Mouse (Mus musculus) c-Kit-positive CD71-positive TER-119-positive erythroid progenitor cells, embryonic 14.5 days (primary cell): ENCODE measurements around the gene Galnt5.
A peak's percentile ranks its signal among the peaks of the same experiment; 100 is the strongest.

Experiments
- DNase-seq: peaks from one replicate; pipeline ENCODE4 v3.0.0-alpha.2; 2013; ENCODE audit warnings: low spot score

The Galnt5 gene

GRCm38 (mm10) chr2:57997752-57998430 lies at the start of gene Galnt5:
Gene Galnt5 (plus strand): TSS chr2:57997884.
- no peak for DNase-seq

GRCm38 (mm10) chr2:57951620-57952019 lies 46.1 kb upstream of the Galnt5 start:
- no peak for DNase-seq

- no peak for DNase-seq
Measured at GRCm38 (mm10) chr2:57960786-57961185, 36.9 kb upstream of the Galnt5 start.

- DNase-seq: no peak
Measured at GRCm38 (mm10) chr2:57982248-57982647, 15.4 kb upstream of the Galnt5 start.

- no peak for DNase-seq
Measured at GRCm38 (mm10) chr2:57991084-57991483, 6.6 kb upstream of the Galnt5 start.

- DNase-seq: no peak
Measured at GRCm38 (mm10) chr2:58001497-58001896, 3.8 kb downstream of the Galnt5 start.

GRCm38 (mm10) chr2:58007081-58007480 lies 9.4 kb downstream of the Galnt5 start:
- DNase-seq: no peak

GRCm38 (mm10) chr2:58023556-58023955 lies 25.9 kb downstream of the Galnt5 start:
- DNase-seq: no peak

GRCm38 (mm10) chr2:58026740-58027139 lies 29.1 kb downstream of the Galnt5 start:
- DNase-seq: no peak

- DNase-seq: peak; percentile 5
Measured at GRCm38 (mm10) chr2:58029404-58029803, 31.7 kb downstream of the Galnt5 start.

GRCm38 (mm10) chr2:58031431-58031830 lies 33.7 kb downstream of the Galnt5 start:
- no peak for DNase-seq

GRCm38 (mm10) chr2:58035635-58036034 lies 38.0 kb downstream of the Galnt5 start:
- DNase-seq: no peak

GRCm38 (mm10) chr2:58036926-58037325 lies 39.2 kb downstream of the Galnt5 start:
- no peak for DNase-seq

GRCm38 (mm10) chr2:58041867-58042266 lies 44.2 kb downstream of the Galnt5 start:
- no peak for DNase-seq

- DNase-seq: no peak
Measured at GRCm38 (mm10) chr2:58052821-58053581, 55.3 kb downstream of the Galnt5 start, which contains the start of gene Ermn. Gene Ermn (minus strand): TSS chr2:58052864.

GRCm38 (mm10) chr2:58055383-58055782 lies 57.7 kb downstream of the Galnt5 start:
- DNase-seq: peak; percentile 12

GRCm38 (mm10) chr2:58079849-58080248 lies 82.2 kb downstream of the Galnt5 start:
- no peak for DNase-seq

- no peak for DNase-seq
Measured at GRCm38 (mm10) chr2:58086420-58086819, 88.7 kb downstream of the Galnt5 start.

GRCm38 (mm10) chr2:58094818-58095217 lies 97.1 kb downstream of the Galnt5 start:
- DNase-seq: no peak
